19 mouse cellular contexts compared by ENCODE assay signal in genomic region chr1:91478958-91479357, GRCm38 (mm10). TPM values are rescaled to one million over a fixed set of nuclear protein-coding genes. Genes with fewer than 3 reads are reported as not detected.
DNase-seq lines count a peak whose midpoint lies in the region; ATAC-seq and TF ChIP-seq lines count a peak whose summit lies in the region.
"Had no signal": no experiment of that assay in that cellular context is flagged by ENCODE, and none has a peak within 500 bp of the region (broad histone marks: within the 10 kb centered on the region; RNA-seq: fewer than 3 reads in every experiment).

No protein-coding gene starts in this region.

- peaks cover 4% of the 10 kb centered on the region; the same call in 1 of the 2 replicates for H3K4me1 ChIP-seq in lung, postnatal 0 days (ENCODE audit: insufficient read depth, low read depth, low read length)
- H3K4me1 ChIP-seq: forebrain, embryonic 15.5 days; limb, embryonic 12.5 days; midbrain, embryonic 13.5 days had no signal

- intact Hi-C loops in gastrocnemius, adult 2 months (cut with DNase I), result no loop called here
- intact Hi-C loops in gastrocnemius, postnatal 36 days (cut with DNase I), result no loop called here

- H3K27me3 ChIP-seq in lung, postnatal 0 days (replicated peaks; ENCODE audit: insufficient read depth, low read length), result no peaks in the 10 kb centered on the region
- H3K27me3 ChIP-seq: forebrain, embryonic 15.5 days; kidney, embryonic 15.5 days; limb, embryonic 12.5 days; midbrain, embryonic 13.5 days had no signal

- no peak overlapping the region for H3K27ac ChIP-seq in gastrocnemius, adult 2 months
- no peak overlapping the region for H3K27ac ChIP-seq in layer of hippocampus, adult 2 months
- no peak overlapping the region for H3K27ac ChIP-seq in lung, postnatal 0 days (ENCODE audit: low read length)
- H3K27ac ChIP-seq: embryonic facial prominence, embryonic 10.5 days; forebrain, embryonic 15.5 days; hindbrain, embryonic 14.5 days; kidney, embryonic 15.5 days; limb, embryonic 12.5 days; midbrain, embryonic 13.5 days had no signal

- no peak for DNase-seq in gastrocnemius, adult 2 months
- no peak for DNase-seq in gastrocnemius, postnatal 36 days
- no peak for DNase-seq in layer of hippocampus, adult 2 months (ENCODE audit: low spot score in 2 of 2)
- DNase-seq in layer of hippocampus, postnatal 14 days (ENCODE audit: low spot score in 2 of 2), result no peak
- no peak for DNase-seq in lung, postnatal 0 days (ENCODE audit: low spot score)
- DNase-seq in lung, postnatal 10 days, result no peak
- no peak for DNase-seq in cerebellum, adult 8-10 months
- DNase-seq: adrenal gland, postnatal 25 days; cerebellum, adult 9-11 months; gastrocnemius, postnatal 14 days; thymus, adult 2 months had no signal

- TF ChIP-seq EP300 in lung, postnatal 0 days (IDR thresholded peaks at IDR 0.05), result no peak

- no peak overlapping the region for H3K9ac ChIP-seq in lung, postnatal 0 days (replicated peaks; ENCODE audit: low read depth)
- H3K9ac ChIP-seq: forebrain, embryonic 15.5 days; hindbrain, embryonic 14.5 days; kidney, embryonic 15.5 days; limb, embryonic 12.5 days; midbrain, embryonic 13.5 days had no signal

- H3K36me3 ChIP-seq in lung, postnatal 0 days (ENCODE audit: insufficient read depth, low read length), result no peaks in the 10 kb centered on the region
- H3K36me3 ChIP-seq: embryonic facial prominence, embryonic 10.5 days; forebrain, embryonic 15.5 days; kidney, embryonic 15.5 days; limb, embryonic 12.5 days; midbrain, embryonic 13.5 days had no signal

- 95% methylated on average over 1 of the region's 1 CpGs for WGBS in lung, postnatal 0 days

- no peak for ATAC-seq in lung, postnatal 0 days
- ATAC-seq in CD4-positive, CD25-positive, alpha-beta regulatory T cell, adult 4 months, result no peak
- ATAC-seq: forebrain, embryonic 15.5 days; midbrain, embryonic 13.5 days had no signal

- H3K4me2 ChIP-seq in lung, postnatal 0 days (replicated peaks; ENCODE audit: low read depth, low read length), result no peak overlapping the region
- H3K4me2 ChIP-seq: forebrain, embryonic 15.5 days; hindbrain, embryonic 14.5 days; kidney, embryonic 15.5 days; limb, embryonic 12.5 days; midbrain, embryonic 13.5 days had no signal

- no peaks in the 10 kb centered on the region for H3K9me3 ChIP-seq in lung, postnatal 0 days (ENCODE audit: low read length)
- H3K9me3 ChIP-seq: embryonic facial prominence, embryonic 10.5 days; forebrain, embryonic 15.5 days; midbrain, embryonic 13.5 days had no signal

- TF ChIP-seq CTCF in gastrocnemius, adult 2 months (IDR thresholded peaks at IDR 0.05), result 0 out of 2 replicates have a peak, but pooled peaks have one; percentile 8
- TF ChIP-seq CTCF in layer of hippocampus, adult 2 months (conservative IDR thresholded peaks at IDR 0.05), result peak; percentile 43
- TF ChIP-seq CTCF in lung, postnatal 0 days (IDR thresholded peaks at IDR 0.05), result peak; percentile 16; the same call in 1 of the 2 replicates

- H3K4me3 ChIP-seq in gastrocnemius, adult 2 months, result no peak overlapping the region
- no peak overlapping the region for H3K4me3 ChIP-seq in layer of hippocampus, adult 2 months
- H3K4me3 ChIP-seq in lung, postnatal 0 days (ENCODE audit: low read depth, low read length), result no peak overlapping the region
- H3K4me3 ChIP-seq: embryonic facial prominence, embryonic 10.5 days; forebrain, embryonic 15.5 days; kidney, embryonic 15.5 days; limb, embryonic 12.5 days; megakaryocyte, embryonic 14.5 days; midbrain, embryonic 13.5 days had no signal

RNA-seq across cellular contexts. Expression of gene Traf3ip1, which starts 15.5 kb away (rescaled TPM):
- total RNA-seq in gastrocnemius, adult 2 months (2021), result 1 to 10 TPM; 3.3 to 4.1 TPM
- 1 to 10 TPM; 2.7 to 3.4 TPM for total RNA-seq in gastrocnemius, postnatal 36 days (2021)
- total RNA-seq in layer of hippocampus, adult 2 months (2021), result 10 to 100 TPM; 11.0 to 13.6 TPM
- 10 to 100 TPM; 11.6 to 12.6 TPM for total RNA-seq in layer of hippocampus, postnatal 14 days (2021)
- polyA plus RNA-seq in lung, postnatal 0 days (2015; fragmentation: Nextera tagmentation; extraction: Ambion mirVana), result 11.0 and 11.2 TPM in 2 replicates
- 1 to 10 TPM; 3.5 to 5.2 TPM for polyA plus RNA-seq in CD4-positive, CD25-positive, alpha-beta regulatory T cell, adult 4 months (2017; shearing (Covaris generic))

RNA-seq across cellular contexts. Expression of gene Per2, which starts 19.8 kb away (rescaled TPM):
- 10 to 100 TPM in 1 of 2 experiments, 1 to 10 TPM in 1; 3.9 to 10.8 TPM for total RNA-seq in gastrocnemius, adult 2 months (2021)
- 1 to 10 TPM; 6.7 to 9.9 TPM for total RNA-seq in gastrocnemius, postnatal 36 days (2021)
- 10 to 100 TPM; 21.2 to 27.5 TPM for total RNA-seq in layer of hippocampus, adult 2 months (2021)
- total RNA-seq in layer of hippocampus, postnatal 14 days (2021), result 10 to 100 TPM; 24.2 to 28.6 TPM
- polyA plus RNA-seq in lung, postnatal 0 days (2015; fragmentation: Nextera tagmentation; extraction: Ambion mirVana), result 6.3 and 7.3 TPM in 2 replicates
- 1 to 10 TPM; 1.9 to 2.1 TPM for polyA plus RNA-seq in CD4-positive, CD25-positive, alpha-beta regulatory T cell, adult 4 months (2017; shearing (Covaris generic))
